Mouse (Mus musculus): ENCODE measurements around the gene 1700001C19Rik. TPM values are rescaled to one million over a fixed set of nuclear protein-coding genes. Genes with fewer than 3 reads are reported as not detected.
A peak's percentile ranks its signal among the peaks of the same experiment; 100 is the strongest.

1700001C19Rik gene
- total RNA-seq, 1 experiment from 2014 or later = not detected

DNA sequence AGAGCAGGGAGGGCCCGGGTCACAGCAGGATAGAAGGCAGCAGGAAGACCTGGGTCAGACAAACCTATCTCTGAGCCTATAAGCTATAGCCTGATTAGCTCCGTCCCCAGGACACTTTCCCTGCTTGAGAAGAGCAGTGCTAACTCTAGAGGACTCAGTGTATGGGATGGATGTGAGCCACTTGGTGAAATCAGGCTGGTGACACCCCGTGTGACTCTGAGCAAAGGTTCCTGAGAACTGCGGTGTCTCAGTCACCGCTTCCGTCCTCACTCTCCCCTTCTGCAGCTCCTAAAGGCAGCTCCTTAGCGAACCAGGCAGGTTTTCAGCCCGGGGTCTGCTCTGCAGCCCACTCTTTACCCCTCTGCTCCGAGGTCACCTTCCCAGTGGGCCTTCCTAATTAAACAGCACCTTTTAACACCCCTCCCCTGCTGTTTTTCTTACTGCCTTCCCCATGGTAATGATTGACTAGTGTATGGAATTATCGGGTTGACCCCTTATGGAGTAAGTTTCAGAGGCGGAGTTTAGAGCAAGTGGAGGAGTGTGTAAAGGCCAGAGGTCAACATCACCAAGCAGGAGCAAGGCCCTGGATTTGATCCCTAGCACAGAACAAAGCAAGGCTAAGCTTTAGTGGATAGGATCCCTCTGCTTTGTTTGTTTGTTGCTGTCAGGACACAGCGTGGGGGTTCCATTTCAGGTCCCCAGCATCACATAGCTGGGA is 27.2 kb upstream of the 1700001C19Rik start:
- no peak for ATAC-seq (ENCODE audit: extremely low read depth, insufficient number of reproducible peaks, low FRiP score, poor library complexity, severe bottlenecking)

DNA sequence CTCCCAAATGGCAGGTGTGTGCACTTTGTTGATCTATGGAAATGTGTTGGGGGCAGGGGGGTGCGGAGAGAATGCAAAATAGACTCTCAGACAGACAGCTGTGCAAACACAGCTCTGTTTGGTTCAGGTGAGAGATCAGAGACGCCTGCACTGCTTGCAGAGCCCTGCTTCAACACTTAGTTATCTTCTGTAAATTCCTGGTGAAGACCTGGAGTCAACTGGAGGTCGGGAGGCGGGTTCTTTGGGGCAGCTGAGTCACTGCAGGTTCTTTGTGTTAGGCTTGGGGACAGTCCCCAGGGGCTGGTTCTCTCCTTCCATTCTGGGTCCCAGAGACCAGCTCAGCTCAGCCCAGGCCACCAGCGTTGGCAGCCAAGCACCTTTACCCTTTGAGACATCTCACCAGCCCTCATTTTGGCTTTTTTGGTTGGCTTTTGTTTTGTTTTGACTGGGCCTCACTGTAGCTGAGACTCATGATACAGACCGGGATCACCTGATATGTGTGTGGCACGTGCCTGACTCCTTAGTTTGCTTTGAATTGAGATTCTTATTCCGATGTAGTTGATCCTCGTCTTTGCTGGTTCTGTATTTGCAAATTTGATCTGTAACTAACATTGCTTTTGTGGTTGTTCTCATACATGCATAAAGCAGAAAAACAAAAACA is 25.7 kb upstream of the 1700001C19Rik start:
- ATAC-seq (ENCODE audit: extremely low read depth, insufficient number of reproducible peaks, low FRiP score, poor library complexity, severe bottlenecking) = no peak

DNA sequence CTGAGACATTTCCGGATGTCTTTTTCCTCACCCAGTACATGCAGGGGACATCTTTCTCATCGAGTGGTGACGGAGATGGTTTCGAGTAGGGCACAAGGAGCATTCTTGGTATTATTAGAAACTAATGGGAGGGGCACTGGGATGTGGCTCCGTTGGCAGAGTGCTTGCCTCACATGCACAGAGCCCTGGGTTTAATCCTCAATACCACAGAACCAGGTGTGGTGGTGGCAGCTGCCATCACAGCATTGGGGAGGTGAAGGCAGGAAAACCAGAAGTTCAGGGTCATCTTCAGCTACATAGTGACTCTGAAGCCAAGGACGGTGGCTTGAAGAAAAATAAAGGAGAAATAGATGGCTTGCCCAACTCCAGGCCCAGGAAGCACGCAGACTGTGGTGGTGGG is 25.0 kb upstream of the 1700001C19Rik start:
- ATAC-seq (ENCODE audit: extremely low read depth, insufficient number of reproducible peaks, low FRiP score, poor library complexity, severe bottlenecking) = no peak

DNA sequence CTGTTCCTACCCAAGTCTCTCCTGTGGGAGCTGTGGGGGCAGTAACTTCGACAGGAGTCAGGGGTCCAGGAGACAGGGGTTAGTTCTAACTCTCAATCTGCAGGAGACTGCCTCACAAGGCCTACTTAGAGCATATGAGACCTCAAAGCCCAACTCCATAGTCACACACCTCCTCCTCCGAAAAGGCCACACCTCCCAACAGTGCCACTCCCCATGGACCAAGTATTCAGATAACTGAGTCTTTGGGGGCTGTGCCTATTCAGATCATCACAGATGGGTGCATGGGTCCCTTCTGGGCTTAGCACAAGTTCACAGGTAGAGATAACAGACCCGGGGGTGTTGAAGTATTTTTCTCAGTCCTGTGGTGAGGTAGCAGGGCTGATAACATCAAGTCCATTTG is 24.5 kb upstream of the 1700001C19Rik start:
- no peak for ATAC-seq (ENCODE audit: extremely low read depth, insufficient number of reproducible peaks, low FRiP score, poor library complexity, severe bottlenecking)

DNA sequence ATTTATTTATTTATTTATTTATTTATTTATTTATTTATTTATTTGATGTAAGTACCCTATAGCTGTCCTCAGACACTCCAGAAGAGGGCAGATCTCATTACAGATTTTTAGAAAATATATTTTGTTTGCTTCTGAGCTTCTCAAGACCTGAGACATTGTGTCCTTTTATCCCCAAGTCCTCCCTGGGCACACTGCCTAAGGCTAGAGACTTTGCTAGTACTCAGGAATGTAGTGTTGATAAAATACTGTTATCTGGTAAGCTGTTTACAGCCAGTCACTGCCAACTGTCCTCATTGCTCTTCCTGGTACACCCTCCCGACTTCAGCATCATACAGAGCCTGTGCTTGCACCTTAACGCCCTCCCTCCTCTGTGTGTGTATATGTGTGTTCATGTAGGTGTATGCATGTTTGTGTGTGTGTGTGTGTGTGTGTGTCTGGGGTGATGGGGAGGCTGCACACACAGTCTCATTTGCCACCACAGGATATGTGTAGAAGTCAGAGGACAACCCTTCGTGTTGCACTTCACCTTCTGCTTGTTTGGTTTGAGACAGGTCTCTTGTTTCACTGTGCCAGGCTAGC is 22.3 kb upstream of the 1700001C19Rik start:
- ATAC-seq (ENCODE audit: extremely low read depth, insufficient number of reproducible peaks, low FRiP score, poor library complexity, severe bottlenecking) = no peak

DNA sequence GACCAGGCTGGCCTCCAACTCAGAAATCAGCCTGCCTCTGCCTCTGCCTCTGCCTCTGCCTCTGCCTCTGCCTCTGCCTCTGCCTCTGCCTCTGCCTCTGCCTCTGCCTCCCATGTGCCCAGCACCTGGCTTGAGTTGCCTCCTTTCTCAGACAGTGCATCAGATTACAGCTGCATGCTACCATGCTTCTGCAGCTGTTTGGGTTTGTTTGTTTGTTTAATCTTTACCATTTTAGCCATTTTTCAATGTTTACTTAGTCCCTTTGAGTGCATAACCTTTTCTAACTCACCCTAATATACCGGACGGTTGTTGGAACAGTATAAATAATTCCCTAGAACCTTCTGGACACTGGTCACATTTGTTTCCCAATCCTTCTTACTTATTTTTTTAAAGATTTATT is 21.8 kb upstream of the 1700001C19Rik start:
- ATAC-seq (ENCODE audit: extremely low read depth, insufficient number of reproducible peaks, low FRiP score, poor library complexity, severe bottlenecking) = no peak

DNA sequence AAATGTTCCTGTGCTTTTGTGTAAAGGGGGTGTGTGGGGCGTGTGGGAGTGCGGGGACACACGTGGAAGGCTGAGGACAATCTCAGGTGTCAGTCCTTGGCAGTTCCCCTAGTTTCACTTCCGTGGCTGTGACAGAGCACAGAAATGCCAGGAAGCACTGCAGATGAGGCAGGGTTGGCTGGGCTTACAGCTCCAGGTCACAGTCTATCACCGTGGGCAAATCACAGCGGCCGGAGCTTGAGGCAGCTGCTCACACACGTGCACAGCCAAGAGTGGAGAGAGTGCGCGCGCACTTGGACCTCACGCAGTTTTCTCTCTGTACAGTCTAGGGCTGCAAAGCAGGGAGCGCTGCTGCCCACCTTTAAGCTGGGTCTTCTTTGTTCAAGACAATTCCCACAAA is 21.1 kb upstream of the 1700001C19Rik start:
- ATAC-seq (ENCODE audit: extremely low read depth, insufficient number of reproducible peaks, low FRiP score, poor library complexity, severe bottlenecking) = no peak

DNA sequence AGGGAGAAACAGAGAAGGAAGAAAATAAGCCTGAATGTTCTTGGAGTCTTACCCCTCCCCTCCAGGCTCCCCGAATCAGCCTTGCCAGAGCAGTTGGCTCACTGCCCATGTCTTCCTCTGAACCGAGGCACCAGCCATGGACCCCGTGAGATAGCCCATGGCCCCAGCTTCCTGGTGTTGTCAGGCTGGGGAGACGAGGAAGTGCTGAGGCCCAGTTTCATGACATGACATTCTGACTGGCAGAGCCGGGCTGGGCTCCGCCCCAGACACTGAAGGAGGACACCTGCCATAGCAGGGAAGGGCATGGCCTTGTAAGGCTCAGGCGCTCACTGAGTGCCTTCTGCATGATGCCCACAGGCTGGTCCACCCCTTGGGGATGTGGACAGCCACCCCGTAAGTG is 17.5 kb upstream of the 1700001C19Rik start:
- ATAC-seq (ENCODE audit: extremely low read depth, insufficient number of reproducible peaks, low FRiP score, poor library complexity, severe bottlenecking) = no peak

DNA sequence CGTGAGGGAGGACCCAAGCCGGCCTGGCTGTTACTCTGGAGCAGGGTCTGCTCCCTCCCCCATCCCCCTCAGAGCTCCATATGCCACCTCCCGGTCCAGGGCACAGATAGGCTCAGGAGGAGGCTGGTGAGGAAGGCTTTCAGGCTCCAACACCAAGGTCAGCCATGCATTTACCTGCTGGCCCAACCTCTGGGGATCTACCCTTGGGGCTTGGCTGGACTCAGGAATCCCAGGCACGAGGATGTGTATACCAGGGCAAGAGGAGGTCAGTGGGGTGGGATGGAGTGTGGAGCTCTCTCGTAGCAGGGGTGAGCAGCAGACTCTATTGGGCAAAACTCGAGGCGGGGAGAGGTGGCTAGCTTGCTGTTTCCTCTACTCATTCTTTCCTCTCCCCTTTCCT is 15.7 kb upstream of the 1700001C19Rik start:
- ATAC-seq (ENCODE audit: extremely low read depth, insufficient number of reproducible peaks, low FRiP score, poor library complexity, severe bottlenecking) = no peak

DNA sequence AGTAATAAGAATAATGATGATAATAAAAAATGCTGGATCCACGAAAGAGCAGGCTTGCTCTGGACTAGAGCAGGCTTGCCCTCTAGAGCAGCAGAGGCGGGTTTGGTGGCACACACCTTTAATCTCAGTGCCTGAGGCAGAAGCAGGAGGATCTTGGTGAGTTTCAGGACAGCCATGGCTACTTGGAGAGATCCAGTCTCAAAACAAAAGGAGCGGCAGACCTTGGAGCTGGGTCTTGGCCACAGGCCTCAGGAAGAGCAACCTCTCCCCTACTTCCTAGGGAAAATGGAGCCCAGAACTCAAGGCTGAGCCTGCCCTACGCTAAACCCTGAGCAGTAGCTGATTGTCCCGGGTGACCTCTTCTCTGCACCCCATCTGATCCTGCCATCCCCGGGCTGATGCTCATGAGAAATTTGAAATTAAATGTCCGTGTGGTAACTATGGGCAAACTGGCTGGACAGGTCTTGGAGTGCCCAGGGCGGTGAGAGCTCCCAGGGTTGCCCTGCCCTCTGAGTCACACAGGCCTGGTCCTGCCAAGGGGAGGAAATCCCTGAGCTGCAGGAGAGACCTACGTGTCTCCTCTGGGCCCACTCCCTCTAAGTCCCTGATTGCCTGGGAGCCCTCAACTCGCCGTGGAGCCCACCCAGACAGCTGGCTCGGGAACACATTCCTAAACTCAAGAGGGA is 13.8 kb upstream of the 1700001C19Rik start:
- ATAC-seq (ENCODE audit: extremely low read depth, insufficient number of reproducible peaks, low FRiP score, poor library complexity, severe bottlenecking) = no peak

DNA sequence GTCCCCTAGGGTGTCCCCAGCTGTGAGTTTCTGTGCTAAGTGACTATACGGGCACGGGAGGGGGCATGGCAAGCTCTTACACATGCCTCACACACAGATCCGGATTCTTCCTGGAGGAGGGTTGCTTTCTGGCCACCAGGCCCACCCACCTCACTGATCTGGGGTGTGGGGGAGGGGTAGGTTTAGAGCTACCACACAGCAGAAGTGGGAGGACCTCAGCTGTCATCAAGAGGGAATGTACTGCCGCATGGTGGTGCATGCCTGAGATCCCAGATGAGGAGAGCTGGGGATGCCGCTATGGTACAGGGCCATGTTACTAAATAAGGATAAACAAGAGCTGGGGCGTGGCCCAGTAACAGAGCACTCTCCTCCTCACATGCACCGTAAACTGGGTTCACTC is 13.1 kb upstream of the 1700001C19Rik start:
- ATAC-seq (ENCODE audit: extremely low read depth, insufficient number of reproducible peaks, low FRiP score, poor library complexity, severe bottlenecking) = no peak

DNA sequence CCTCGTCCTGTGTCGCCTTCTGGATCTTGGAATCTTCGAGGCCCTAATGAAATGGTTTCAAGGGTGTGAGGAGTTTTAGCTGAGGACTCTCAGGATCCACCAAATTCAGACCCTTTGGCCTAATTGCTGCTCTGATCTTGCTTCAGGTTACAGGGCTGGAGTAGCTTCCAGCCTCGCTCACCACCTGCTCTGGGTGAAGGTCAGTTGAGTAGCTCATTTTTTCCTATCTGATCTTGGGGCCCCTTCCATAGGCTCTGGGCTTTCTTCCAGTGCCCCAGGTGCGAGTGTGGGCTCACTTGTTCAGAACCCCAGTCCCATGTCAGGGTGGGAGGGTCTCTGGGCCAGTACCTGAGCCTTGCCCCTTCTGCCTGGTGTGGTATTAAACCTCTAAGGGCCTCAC is 12.3 kb upstream of the 1700001C19Rik start:
- no peak for ATAC-seq (ENCODE audit: extremely low read depth, insufficient number of reproducible peaks, low FRiP score, poor library complexity, severe bottlenecking)

DNA sequence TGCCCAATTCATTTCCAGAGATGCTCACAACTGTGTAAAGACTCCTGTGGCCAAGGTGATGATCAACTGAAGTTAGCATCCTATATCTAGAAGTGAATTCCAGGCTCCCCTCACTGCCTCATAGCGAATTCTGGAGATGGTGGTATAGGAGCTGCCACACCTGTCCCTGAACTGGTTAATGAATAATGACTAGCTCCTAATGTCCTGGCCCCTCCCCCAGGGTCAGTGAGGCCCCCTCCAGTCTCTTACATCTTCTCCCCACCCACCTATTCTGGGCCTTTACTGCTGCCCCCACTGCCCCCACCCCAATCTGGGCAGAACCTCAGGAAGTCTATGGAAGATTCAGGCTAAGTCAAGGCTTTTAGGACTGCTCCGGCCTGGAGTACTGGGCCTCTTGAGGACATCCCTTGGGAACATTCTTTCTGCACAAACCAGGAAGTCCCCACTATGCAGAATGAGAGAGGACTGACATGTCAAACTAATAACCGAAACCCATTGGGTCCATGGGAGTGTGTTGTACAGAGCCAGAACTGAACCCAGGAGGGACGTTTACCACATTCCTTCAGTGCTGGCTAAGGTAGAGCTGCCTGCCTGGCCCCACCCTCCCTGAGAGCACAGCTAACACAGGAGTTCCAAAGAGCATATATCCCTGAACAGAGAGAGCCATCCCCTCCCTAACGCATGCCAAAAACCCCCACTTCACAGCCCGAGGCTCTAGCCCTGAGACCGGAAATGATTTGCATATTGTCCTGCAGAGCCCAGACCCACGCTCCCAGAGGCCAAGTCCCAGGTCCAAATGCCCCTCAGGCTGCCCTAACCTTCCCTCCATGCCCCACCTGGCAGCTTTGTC is 11.6 kb upstream of the 1700001C19Rik start:
- ATAC-seq (ENCODE audit: extremely low read depth, insufficient number of reproducible peaks, low FRiP score, poor library complexity, severe bottlenecking) = 0 out of 2 replicates have a peak, but pooled peaks have one; percentile 7

DNA sequence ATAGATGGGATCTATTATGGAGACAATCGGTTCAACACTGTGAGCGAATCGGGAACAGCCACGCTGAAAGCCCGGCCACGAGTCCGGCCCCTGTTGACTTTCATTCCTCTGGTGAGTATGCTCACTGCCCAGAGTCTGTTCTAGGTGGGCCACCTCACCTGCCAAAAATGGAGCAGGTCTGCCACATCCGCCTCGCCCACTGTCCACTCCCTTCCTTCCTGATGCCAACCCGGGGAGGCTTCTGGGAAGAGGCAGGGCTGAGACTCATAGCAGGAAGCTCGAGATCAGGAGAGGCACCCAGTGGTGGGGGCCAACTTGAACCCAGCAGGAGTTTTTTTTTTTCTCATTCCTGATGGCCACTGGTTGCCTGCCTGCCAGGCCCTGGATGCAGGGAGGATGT is 9.4 kb upstream of the 1700001C19Rik start:
- no peak for ATAC-seq (ENCODE audit: extremely low read depth, insufficient number of reproducible peaks, low FRiP score, poor library complexity, severe bottlenecking)

DNA sequence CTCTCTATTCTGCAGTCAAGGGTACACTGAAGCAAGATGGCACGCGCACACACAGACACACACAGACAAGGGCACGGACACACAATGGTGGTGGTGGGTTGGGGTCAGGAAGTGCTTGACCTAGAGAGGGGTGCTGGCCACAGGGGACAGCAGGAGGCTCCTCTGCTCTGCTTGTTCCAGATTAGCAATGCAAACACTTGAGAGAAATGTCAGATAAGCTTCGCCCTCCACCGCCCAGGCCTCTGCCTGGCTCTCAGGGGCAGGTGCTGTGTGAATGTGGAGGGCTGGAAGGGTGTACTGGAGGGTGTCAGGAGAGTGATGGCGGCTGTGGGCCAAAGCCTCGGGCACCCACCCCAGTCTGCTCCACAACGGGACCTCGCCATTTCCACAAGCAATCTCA is 8.8 kb upstream of the 1700001C19Rik start:
- ATAC-seq (ENCODE audit: extremely low read depth, insufficient number of reproducible peaks, low FRiP score, poor library complexity, severe bottlenecking) = no peak

DNA sequence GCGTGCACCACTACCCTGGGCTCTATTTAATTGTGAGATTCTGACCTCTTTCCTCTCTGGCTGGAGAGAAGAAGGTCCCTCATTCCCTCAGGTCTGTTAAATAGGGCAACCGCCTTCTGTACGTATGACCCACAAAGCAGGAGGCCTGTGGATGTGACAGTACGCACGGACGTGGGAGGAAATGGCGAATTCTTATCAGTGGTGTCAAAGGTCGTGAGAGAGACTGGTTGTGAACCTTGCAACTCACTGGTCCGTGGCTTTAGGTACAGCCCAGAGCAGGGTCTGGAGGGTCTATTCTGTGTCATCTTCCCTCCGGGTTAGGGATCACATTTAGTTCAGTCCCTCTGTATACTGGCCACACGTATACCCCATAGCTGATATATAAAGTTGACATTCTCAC is 8.3 kb upstream of the 1700001C19Rik start:
- no peak for ATAC-seq (ENCODE audit: extremely low read depth, insufficient number of reproducible peaks, low FRiP score, poor library complexity, severe bottlenecking)

DNA sequence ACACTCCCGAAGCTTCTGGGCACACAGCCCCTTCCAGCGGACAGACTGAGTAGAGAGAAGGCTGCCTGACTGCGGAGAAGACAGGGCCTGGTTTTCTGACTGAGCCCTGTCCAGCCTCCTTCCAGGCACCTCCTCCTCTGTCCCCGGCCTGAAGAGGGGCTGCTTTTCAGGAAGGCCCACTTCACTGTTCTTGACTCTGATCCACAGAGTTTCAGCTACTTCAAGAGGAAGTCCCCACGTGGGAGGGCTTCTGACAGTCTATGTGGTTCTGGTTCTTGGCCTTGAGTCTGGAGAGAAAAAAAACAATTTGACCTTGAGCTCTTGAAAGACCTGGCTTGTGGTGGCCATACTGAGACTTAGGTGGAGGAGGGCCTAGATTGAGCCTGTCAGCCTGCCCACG is 6.9 kb upstream of the 1700001C19Rik start:
- ATAC-seq (ENCODE audit: extremely low read depth, insufficient number of reproducible peaks, low FRiP score, poor library complexity, severe bottlenecking) = no peak

DNA sequence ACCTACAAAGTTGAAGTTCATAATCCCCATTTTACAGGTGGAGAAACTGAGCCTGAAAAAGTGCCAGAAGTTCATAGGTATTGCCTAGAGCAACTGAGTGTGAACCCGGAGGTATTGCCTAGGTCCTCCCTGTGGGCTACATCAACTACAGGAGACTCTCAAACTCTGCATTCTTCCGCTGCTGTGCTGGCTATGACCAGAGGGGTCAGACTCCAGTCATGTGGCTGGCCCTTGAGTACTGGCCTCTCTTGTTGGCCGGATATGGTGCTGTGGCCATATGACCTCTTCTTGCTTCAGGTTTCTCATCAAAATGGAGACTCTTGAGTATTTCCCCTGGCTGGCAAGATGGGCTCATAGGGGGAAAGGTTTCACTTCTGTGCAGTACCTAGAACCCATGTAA is 5.1 kb upstream of the 1700001C19Rik start:
- ATAC-seq (ENCODE audit: extremely low read depth, insufficient number of reproducible peaks, low FRiP score, poor library complexity, severe bottlenecking) = no peak
